Mouse (Mus musculus) 3T3-L1 (cell line): ENCODE measurements around the gene Fst.

Experiments used
- DNase-seq: peaks from one replicate; pipeline ENCODE4 v3.0.0-alpha.2; 2015; ENCODE audit warnings: low read depth, low spot score

Gene Fst

DNA sequence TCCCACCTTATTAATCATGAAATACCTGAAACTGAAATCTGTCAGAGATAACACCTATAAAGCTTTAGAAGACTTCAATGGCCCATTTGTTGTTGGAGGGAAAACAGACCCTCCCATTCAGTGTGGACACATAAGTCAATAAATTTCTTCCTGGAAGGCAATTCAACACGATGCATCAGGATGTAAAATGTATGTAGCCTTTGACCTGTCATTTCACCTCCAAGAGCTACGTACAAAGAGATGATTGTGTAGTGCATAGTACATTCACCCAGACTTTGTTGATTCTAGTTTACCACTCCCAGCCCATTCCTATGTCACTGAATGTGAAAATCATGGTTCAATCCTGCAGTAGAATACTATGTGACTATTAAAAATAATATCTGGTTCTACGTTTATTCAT, 39.4 kb downstream of the Fst start:
- DNase-seq = no peak

DNA sequence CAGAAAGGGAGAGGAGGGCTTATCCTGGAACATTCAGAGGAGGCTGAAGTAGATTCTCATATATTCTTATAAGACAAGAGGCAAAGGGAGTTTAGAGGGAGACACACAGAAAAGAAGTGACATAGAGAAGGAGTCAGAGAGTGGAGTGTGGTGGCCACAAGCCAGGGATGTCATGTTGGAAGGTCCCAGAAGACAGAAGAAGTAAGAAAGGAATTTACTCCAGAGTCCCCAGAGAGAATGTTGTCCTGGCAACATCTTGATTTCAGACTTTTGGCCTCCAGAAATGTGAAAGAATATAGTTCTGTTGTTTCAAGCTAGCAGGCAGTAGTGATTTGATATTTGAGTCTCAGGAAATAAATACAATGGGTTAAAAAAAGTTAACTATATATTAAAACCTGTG, 46.4 kb downstream of the Fst start:
- peak; percentile 69 for DNase-seq

DNA sequence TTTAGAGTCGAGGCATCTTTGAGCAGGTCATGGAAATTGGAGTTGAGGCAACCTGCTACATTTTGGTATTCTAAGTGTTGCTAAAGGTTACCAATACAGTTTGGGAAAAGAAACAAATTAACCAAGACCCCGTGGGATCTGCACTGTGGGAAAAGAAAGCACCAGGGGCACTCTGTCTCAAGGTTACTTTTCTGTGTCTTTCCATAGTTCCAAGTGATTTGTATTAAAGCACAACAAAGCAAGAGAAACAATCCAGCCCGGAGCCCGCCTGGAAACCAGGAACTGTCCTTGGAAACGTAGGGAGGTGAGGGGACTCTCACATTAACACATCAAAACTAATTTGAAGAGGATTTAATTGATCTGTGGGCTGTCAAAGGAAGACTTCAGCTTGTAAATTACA, 51.9 kb downstream of the Fst start:
- no peak for DNase-seq

DNA sequence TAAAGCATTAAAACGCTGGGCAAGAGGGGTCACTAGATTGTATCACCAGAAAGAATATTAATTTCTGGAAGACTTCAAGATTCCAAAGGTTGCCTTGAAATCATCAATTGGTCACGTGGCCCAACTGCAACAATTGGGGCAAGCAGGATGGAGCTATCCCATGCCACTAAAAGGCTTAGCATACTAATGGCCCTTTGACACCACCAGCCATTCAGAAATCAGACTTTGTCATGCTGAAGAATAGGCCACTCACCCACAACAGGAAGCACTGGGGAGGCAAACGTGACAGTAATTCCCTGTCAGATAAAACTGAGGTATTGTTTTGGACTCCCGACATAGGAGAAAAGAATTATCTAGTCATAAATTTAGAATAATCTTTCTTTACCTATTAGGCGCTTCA, 52.3 kb downstream of the Fst start:
- DNase-seq = no peak

DNA sequence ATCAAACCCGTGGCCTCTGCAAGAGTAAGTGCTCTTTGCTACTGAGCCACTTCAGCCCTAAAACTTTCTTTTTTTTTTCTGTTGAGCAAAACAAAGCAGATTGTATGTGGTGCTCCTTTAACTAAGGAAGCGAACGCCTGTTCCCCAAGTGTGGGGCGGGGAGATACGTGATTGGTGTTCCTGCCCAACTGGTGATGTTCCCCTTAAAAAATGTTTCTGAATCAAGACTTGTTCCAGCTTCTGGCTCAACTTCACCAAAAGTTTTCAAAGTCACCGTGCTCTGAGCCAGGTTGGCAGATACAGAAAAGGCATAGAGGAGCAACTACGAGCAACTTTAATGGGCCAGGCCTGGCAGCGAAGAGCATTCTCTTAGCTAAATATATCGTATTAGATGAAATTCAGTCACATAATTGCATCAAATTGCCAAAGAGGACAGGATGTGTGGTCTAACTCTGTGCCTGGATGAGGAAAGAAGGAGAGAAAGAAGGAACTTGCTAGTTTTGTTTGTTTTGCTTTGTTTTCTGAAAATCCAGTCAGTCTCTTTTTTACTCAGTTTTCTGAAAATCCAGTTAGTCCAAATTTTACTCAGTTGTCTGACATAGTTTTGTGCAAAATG, 53.5 kb downstream of the Fst start:
- peak; percentile 9 for DNase-seq
